In genomic region chr4:48554132-48554531, GRCm38 (mm10) we compare ENCODE assay signal across 6 mouse cellular contexts.
"Had no signal": no experiment of that assay in that cellular context is flagged by ENCODE, and none has a peak within 500 bp of the region (broad histone marks: within the 10 kb centered on the region; RNA-seq: fewer than 3 reads in every experiment).

No protein-coding gene starts in this region.

- ATAC-seq: midbrain, embryonic 16.5 days had no signal

- DNase-seq: kidney, adult 11 months; kidney, adult 9 months; kidney, postnatal 36 days; left cerebral cortex, postnatal 4 days; lung, adult 18-20 months had no signal
